Mouse (Mus musculus) stomach, embryonic 15.5 days (tissue): ENCODE results near the gene Stk40. TPM values are rescaled to one million over a fixed set of nuclear protein-coding genes. Genes with fewer than 3 reads are reported as not detected.
"Not testable (repeated sequence)": the region's sequence is repeated elsewhere in the genome, so short reads cannot be mapped to it uniquely, and the experiment has no call there.

ENCODE experiments used
- ATAC-seq: fragments of 200-750 bp; cut with Nextera tagmentation; 2 replicates; pipeline ENCODE4 v1.8.0; 2017; ENCODE audit warnings: low read depth, moderate number of reproducible peaks, moderate TSS enrichment; ENCODE audit not compliant: insufficient read depth, low FRiP score
- H3K27ac ChIP-seq: fragments of 300-500 bp; sonication (generic); 2 replicates; pipeline ENCODE4 v1.5.1; 2015; ENCODE audit warnings: mild to moderate bottlenecking, inconsistent platforms
- H3K27me3 ChIP-seq: fragments of 300-500 bp; sonication (generic); replicated peaks from 2 replicates; pipeline ENCODE4 v1.6.1; 2015; ENCODE audit warnings: inconsistent platforms
- H3K36me3 ChIP-seq: fragments of 300-500 bp; sonication (generic); 2 replicates; pipeline ENCODE4 v1.6.1; 2015; ENCODE audit warnings: inconsistent platforms
- H3K4me1 ChIP-seq: fragments of 300-500 bp; sonication (generic); 2 replicates; pipeline ENCODE4 v1.6.1; 2015; ENCODE audit warnings: inconsistent platforms
- H3K4me2 ChIP-seq: fragments of 300-500 bp; sonication (generic); 2 replicates; pipeline ENCODE4 v1.6.1; 2015; ENCODE audit warnings: mild to moderate bottlenecking, inconsistent platforms
- H3K4me3 ChIP-seq: fragments of 300-500 bp; sonication (generic); replicated peaks from 2 replicates; pipeline ENCODE4 v1.5.1; 2015; ENCODE audit warnings: inconsistent platforms
- H3K9ac ChIP-seq: fragments of 300-500 bp; sonication (generic); 2 replicates; pipeline ENCODE4 v1.6.1; 2015; ENCODE audit warnings: inconsistent platforms
- H3K9me3 ChIP-seq: fragments of 300-500 bp; sonication (generic); 2 replicates; pipeline ENCODE4 v1.6.1; 2016; ENCODE audit warnings: inconsistent platforms
- WGBS: fragments of 180-500 bp; shearing (Covaris S2); methylation state at CpG from one replicate; pipeline ENCODE4 v1.1.7; 2015; 5-methylcytosine and 5-hydroxymethylcytosine counted together
- polyA plus RNA-seq: library from polyadenylated mRNA; unstranded; fragments of >200 nt; fragmentation: Nextera tagmentation; extraction: Ambion mirVana; gene quantifications from 2 replicates; pipeline ENCODE4 v1.2.1, GENCODE M21; 2015

Gene Stk40
- polyA plus RNA-seq, 1 experiment from 2014 or later = 29.1 TPM

GRCm38 (mm10) chr4:126163067-126163659 is 59.4 kb downstream of the Stk40 start, which contains the start of gene Sh3d21:
Gene Sh3d21 (minus strand): TSS chr4:126163491.
- H3K36me3 ChIP-seq = peaks cover 19% of the 10 kb centered on the region
- H3K27me3 ChIP-seq = no peaks in the 10 kb centered on the region
- peak within 1 kb of the TSS; percentile 72 for H3K9ac ChIP-seq
- ATAC-seq = peak; percentile 54
- no peaks in the 10 kb centered on the region for H3K9me3 ChIP-seq
- peak within 1 kb of the TSS; percentile 91 for H3K27ac ChIP-seq
- H3K4me1 ChIP-seq = peaks cover 19% of the 10 kb centered on the region
- H3K4me2 ChIP-seq = peak within 1 kb of the TSS; percentile 99
- 7% methylated on average over 22 of the region's 22 CpGs for WGBS
- peak within 1 kb of the TSS; percentile 56 for H3K4me3 ChIP-seq

- WGBS = 62% methylated on average over 4 of the region's 4 CpGs
- peak overlapping the region; percentile 91 for H3K27ac ChIP-seq
- H3K4me2 ChIP-seq = peak overlapping the region; percentile 99
- ATAC-seq = no peak
- peak overlapping the region; percentile 56; the same call in 1 of the 2 replicates for H3K4me3 ChIP-seq
- H3K9ac ChIP-seq = no peak overlapping the region
- H3K4me1 ChIP-seq = peaks cover 19% of the 10 kb centered on the region
- peaks cover 24% of the 10 kb centered on the region for H3K36me3 ChIP-seq
- no peaks in the 10 kb centered on the region for H3K9me3 ChIP-seq
- H3K27me3 ChIP-seq = no peaks in the 10 kb centered on the region
These were observed 59.9 kb downstream of the Stk40 start for GRCm38 (mm10) chr4:126163685-126164084.

- not testable (repeated sequence) for H3K4me3 ChIP-seq, H3K4me2 ChIP-seq, H3K27me3 ChIP-seq, H3K9ac ChIP-seq, H3K9me3 ChIP-seq, H3K27ac ChIP-seq, ATAC-seq
- Histone ChIP-seq H3K36me3 (peaks cover 38% of the 10 kb centered on the region), H3K4me1 (peaks cover 19% of the 10 kb centered on the region)
- WGBS = 65% methylated on average over 10 of the region's 10 CpGs
These were observed 61.3 kb downstream of the Stk40 start for GRCm38 (mm10) chr4:126165092-126165491.

- 74% methylated on average over 3 of the region's 3 CpGs for WGBS
- H3K4me3 ChIP-seq = no peak overlapping the region
- no peaks in the 10 kb centered on the region for H3K27me3 ChIP-seq
- H3K4me2 ChIP-seq = no peak overlapping the region
- H3K27ac ChIP-seq = no peak overlapping the region
- H3K9ac ChIP-seq = no peak overlapping the region
- H3K36me3 ChIP-seq = peaks cover 46% of the 10 kb centered on the region
- ATAC-seq = no peak
- H3K4me1 ChIP-seq = peaks cover 19% of the 10 kb centered on the region
- H3K9me3 ChIP-seq = no peaks in the 10 kb centered on the region
These were observed 62.3 kb downstream of the Stk40 start for GRCm38 (mm10) chr4:126166084-126166483.

- WGBS = 83% methylated on average over 6 of the region's 6 CpGs
- no peak overlapping the region for H3K4me2 ChIP-seq
- no peak for ATAC-seq
- peaks cover 65% of the 10 kb centered on the region for H3K36me3 ChIP-seq
- no peak overlapping the region for H3K4me3 ChIP-seq
- H3K9me3 ChIP-seq = no peaks in the 10 kb centered on the region
- no peaks in the 10 kb centered on the region for H3K27me3 ChIP-seq
- H3K4me1 ChIP-seq = no peaks in the 10 kb centered on the region
- H3K9ac ChIP-seq = no peak overlapping the region
- no peak overlapping the region for H3K27ac ChIP-seq
These were observed 65.1 kb downstream of the Stk40 start for GRCm38 (mm10) chr4:126168851-126169250.

- ATAC-seq, H3K9me3 ChIP-seq, H3K4me1 ChIP-seq, H3K27me3 ChIP-seq, H3K4me2 ChIP-seq, H3K9ac ChIP-seq, H3K27ac ChIP-seq, H3K4me3 ChIP-seq: not testable (repeated sequence)
- WGBS = 94% methylated on average over 5 of the region's 5 CpGs
- H3K36me3 ChIP-seq = peaks cover 81% of the 10 kb centered on the region
These were observed 67.0 kb downstream of the Stk40 start for GRCm38 (mm10) chr4:126170737-126171136.

- Histone ChIP-seq H3K36me3 (peaks cover 72% of the 10 kb centered on the region), H3K27me3 (no peaks in the 10 kb centered on the region), H3K9ac (no peak overlapping the region), H3K27ac (no peak overlapping the region), H3K9me3 (no peaks in the 10 kb centered on the region), H3K4me3 (no peak overlapping the region), H3K4me1 (no peaks in the 10 kb centered on the region), H3K4me2 (no peak overlapping the region)
- no peak for ATAC-seq
- 80% methylated on average over 5 of the region's 5 CpGs for WGBS
These were observed 70.0 kb downstream of the Stk40 start for GRCm38 (mm10) chr4:126173800-126174199.

- ATAC-seq = not testable (repeated sequence)
- 74% methylated on average over 7 of the region's 7 CpGs for WGBS
- H3K36me3 ChIP-seq = peaks cover 56% of the 10 kb centered on the region
These were observed 72.2 kb downstream of the Stk40 start for GRCm38 (mm10) chr4:126175980-126176379.

GRCm38 (mm10) chr4:126181170-126181957 is 77.6 kb downstream of the Stk40 start:
- Histone ChIP-seq H3K27ac (no peak overlapping the region), H3K27me3 (no peaks in the 10 kb centered on the region), H3K4me1 (no peaks in the 10 kb centered on the region), H3K4me2 (no peak overlapping the region), H3K4me3 (no peak overlapping the region), H3K9ac (no peak overlapping the region), H3K9me3 (no peaks in the 10 kb centered on the region), H3K36me3 (peaks cover 24% of the 10 kb centered on the region)
- WGBS = 51% methylated on average over 7 of the region's 7 CpGs
- ATAC-seq = no peak

More at GRCm38 (mm10) chr4:126175980-126176379, 72.2 kb downstream of the Stk40 start:
- H3K4me2 ChIP-seq, H3K9ac ChIP-seq, H3K27me3 ChIP-seq, H3K9me3 ChIP-seq, H3K4me3 ChIP-seq, H3K27ac ChIP-seq, H3K4me1 ChIP-seq: not testable (repeated sequence)

- no peaks in the 10 kb centered on the region for H3K9me3 ChIP-seq
- H3K27me3 ChIP-seq = no peaks in the 10 kb centered on the region
- no peak overlapping the region for H3K4me3 ChIP-seq
- H3K36me3 ChIP-seq = peaks cover 12% of the 10 kb centered on the region
- H3K9ac ChIP-seq = no peak overlapping the region
- WGBS = 80% methylated on average over 5 of the region's 5 CpGs
- H3K4me1 ChIP-seq = no peaks in the 10 kb centered on the region
- H3K27ac ChIP-seq = no peak overlapping the region
- no peak for ATAC-seq
- H3K4me2 ChIP-seq = no peak overlapping the region
These were observed 79.3 kb downstream of the Stk40 start for GRCm38 (mm10) chr4:126183034-126183433.

GRCm38 (mm10) chr4:126187096-126187495 is 83.3 kb downstream of the Stk40 start:
- 86% methylated on average over 3 of the region's 3 CpGs for WGBS
- Histone ChIP-seq H3K9me3 (no peaks in the 10 kb centered on the region), H3K27ac (no peak overlapping the region), H3K27me3 (no peaks in the 10 kb centered on the region), H3K9ac (no peak overlapping the region), H3K36me3 (peaks cover 18% of the 10 kb centered on the region), H3K4me2 (no peak overlapping the region), H3K4me1 (no peaks in the 10 kb centered on the region), H3K4me3 (no peak overlapping the region)
- ATAC-seq = no peak
